Mouse (Mus musculus): ENCODE measurements around the gene Cebpg.

- TF ChIP-seq GATA1 (IDR thresholded peaks at IDR 0.05; ENCODE audit: borderline replicate concordance, low read length) (no peak), FLI1 (IDR thresholded peaks at IDR 0.05; ENCODE audit: low read length) (no peak)
Observed at GRCm38 (mm10) chr7:35024426-35024825, 31.9 kb downstream of the Cebpg start.
